Mouse (Mus musculus): ENCODE results near the gene Grin2b.

The Grin2b gene

GRCm38 (mm10) chr6:136108466-136108865 is 64.8 kb downstream of the Grin2b start:
- ATAC-seq (ENCODE audit: insufficient number of reproducible peaks, low FRiP score, low TSS enrichment), result no peak

GRCm38 (mm10) chr6:136105221-136105620 is 68.1 kb downstream of the Grin2b start:
- no peak for ATAC-seq (ENCODE audit: insufficient number of reproducible peaks, low FRiP score, low TSS enrichment)

GRCm38 (mm10) chr6:136100241-136100640 is 73.1 kb downstream of the Grin2b start:
- ATAC-seq (ENCODE audit: insufficient number of reproducible peaks, low FRiP score, low TSS enrichment), result no peak

DNA sequence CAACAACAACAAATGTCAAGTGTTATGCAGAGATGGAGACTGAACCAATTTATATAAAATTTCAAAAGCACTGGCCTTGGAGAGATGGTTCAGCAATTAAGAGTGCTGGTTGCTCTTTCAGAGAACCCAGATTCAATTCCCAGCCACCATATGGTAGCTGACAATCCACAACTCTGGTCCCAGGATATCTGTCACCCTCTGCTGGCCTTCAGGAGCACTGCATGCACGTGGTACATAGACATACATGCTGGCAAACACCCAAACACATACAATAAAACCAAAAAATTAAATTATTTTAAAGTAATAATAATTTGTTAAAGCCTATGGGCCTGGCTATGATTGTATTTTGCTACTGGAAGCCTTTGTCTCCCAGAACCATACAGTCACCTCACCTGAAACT is 77.0 kb downstream of the Grin2b start:
- ATAC-seq (ENCODE audit: insufficient number of reproducible peaks, low FRiP score, low TSS enrichment), result no peak

- no peak for ATAC-seq (ENCODE audit: insufficient number of reproducible peaks, low FRiP score, low TSS enrichment)
Observed at GRCm38 (mm10) chr6:136079991-136080734, 93.1 kb downstream of the Grin2b start.

GRCm38 (mm10) chr6:136072326-136073054 is 100.8 kb downstream of the Grin2b start:
- no peak for ATAC-seq (ENCODE audit: insufficient number of reproducible peaks, low FRiP score, low TSS enrichment)

GRCm38 (mm10) chr6:136070101-136070500 is 103.2 kb downstream of the Grin2b start:
- ATAC-seq (ENCODE audit: insufficient number of reproducible peaks, low FRiP score, low TSS enrichment), result no peak

DNA sequence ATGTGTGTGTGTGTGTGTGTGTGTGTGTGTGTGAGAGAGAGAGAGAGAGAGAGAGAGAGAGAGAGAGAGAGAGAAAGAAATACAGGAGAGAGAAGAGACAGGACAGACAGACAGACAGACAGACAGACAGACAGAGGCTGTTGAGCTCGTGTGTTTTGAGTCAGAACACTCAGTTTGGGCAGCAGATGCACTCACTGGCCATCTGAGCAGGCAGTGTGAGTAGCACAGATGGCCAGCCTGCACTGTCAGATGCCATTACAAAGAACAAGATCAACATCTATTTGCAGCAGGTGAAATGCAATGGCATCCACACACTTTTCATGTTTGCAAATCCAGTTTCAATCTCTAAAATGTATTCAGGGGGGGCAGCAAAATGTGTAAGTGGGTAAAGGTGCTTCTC is 120.0 kb downstream of the Grin2b start:
- ATAC-seq (ENCODE audit: insufficient number of reproducible peaks, low FRiP score, low TSS enrichment), result no peak

GRCm38 (mm10) chr6:136050346-136050745 is 123.0 kb downstream of the Grin2b start:
- ATAC-seq (ENCODE audit: insufficient number of reproducible peaks, low FRiP score, low TSS enrichment), result no peak

- no peak for ATAC-seq (ENCODE audit: insufficient number of reproducible peaks, low FRiP score, low TSS enrichment)
Observed at GRCm38 (mm10) chr6:136048084-136048483, 125.2 kb downstream of the Grin2b start.

DNA sequence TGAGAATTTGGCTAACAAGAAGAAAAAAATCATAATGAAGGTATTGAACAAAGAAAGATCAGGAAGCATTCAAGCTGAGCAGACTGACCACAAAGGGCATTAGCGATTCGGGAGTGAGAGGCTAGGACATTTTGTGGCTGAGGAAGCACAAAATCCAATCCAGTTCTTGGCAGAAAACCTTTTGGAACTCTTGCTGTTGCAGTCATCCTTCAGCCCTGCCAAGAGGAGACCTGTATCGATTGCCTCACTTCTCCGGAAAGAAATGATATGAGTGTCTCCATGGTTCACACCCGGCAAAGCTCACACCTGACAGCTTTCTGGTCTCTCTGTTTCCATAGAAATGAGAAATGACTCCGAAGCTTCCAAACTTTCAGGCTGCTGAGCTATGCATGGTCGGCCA is 127.2 kb downstream of the Grin2b start:
- no peak for ATAC-seq (ENCODE audit: insufficient number of reproducible peaks, low FRiP score, low TSS enrichment)

DNA sequence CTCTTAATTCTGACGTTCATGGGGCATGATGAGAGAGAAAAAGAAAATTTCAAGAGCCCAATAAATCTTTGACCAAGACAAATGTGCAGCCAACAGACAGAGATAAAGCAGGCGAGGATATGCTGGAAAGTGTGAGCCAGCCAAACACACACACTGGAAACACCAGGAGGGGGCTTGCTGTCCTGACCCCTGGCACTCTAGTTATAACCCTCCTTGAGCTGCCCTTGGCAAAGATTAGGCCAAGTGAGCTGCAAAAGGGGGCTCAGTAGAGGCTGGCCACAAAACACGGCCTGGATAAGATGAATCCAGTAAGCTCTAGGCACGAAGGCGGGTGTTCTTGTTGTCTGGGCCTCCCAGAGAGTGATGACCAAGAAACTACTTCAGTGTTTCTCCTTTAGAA is 128.8 kb downstream of the Grin2b start:
- no peak for ATAC-seq (ENCODE audit: insufficient number of reproducible peaks, low FRiP score, low TSS enrichment)

GRCm38 (mm10) chr6:136042375-136042774 is 130.9 kb downstream of the Grin2b start:
- no peak for ATAC-seq (ENCODE audit: insufficient number of reproducible peaks, low FRiP score, low TSS enrichment)

DNA sequence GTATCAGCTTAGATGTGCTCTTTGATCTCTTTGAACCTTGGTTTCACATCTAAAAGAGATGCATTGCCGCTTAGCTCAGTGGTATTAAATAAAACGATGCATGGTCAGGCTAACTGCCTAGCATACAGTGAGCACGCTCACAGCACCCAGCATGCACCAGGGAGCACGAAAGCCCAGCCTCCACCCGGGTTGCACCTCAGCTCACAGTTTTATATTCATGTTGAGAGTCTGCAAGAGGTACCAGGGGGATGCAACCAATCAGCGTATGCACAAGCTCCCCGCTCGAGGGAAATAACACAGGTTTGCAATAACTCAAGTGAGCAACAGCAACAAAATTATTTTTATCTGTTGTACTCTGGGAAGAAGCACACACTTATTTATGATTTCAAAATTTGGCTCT is 131.5 kb downstream of the Grin2b start:
- ATAC-seq (ENCODE audit: insufficient number of reproducible peaks, low FRiP score, low TSS enrichment), result no peak

DNA sequence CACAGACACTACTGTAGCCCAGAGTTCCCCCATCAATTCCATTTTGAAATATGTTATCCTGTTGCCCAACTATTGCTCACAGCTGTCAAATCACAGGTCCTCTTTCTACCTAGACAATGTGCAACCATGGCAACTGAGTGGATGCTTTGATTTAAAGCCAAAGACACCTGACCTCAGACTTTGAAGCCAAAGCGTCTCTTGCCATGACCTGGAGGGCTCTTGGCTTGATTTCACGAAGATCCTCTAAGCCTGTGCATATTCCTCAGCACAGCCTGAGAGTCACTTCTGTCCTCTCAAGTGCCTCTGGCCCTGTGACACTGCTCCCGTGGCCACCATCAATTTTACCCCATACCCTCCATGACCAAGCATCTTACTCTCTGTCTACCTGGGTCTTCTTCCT is 132.4 kb downstream of the Grin2b start:
- ATAC-seq (ENCODE audit: insufficient number of reproducible peaks, low FRiP score, low TSS enrichment), result no peak

GRCm38 (mm10) chr6:136029235-136029939 is 143.9 kb downstream of the Grin2b start:
- no peak for ATAC-seq (ENCODE audit: insufficient number of reproducible peaks, low FRiP score, low TSS enrichment)

DNA sequence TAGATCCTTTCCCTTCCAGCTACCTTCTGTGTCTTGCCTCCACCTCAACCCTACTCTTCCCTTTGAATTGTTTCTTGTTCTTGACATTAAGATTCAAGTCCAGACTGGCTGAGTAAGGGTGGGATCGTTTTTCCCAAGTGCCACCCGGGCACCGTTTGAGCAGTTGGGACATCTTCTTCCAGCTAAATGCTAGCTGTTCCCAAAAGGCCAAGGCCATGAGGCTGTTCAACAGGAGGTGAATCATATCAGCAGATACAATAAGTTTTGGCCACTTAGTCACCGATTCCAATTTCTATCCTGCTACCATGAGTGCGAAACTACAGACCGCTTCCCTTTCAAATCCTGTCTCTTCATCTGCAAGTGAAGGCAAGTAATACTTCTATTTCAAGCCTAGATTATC is 146.4 kb downstream of the Grin2b start:
- ATAC-seq (ENCODE audit: insufficient number of reproducible peaks, low FRiP score, low TSS enrichment), result no peak

DNA sequence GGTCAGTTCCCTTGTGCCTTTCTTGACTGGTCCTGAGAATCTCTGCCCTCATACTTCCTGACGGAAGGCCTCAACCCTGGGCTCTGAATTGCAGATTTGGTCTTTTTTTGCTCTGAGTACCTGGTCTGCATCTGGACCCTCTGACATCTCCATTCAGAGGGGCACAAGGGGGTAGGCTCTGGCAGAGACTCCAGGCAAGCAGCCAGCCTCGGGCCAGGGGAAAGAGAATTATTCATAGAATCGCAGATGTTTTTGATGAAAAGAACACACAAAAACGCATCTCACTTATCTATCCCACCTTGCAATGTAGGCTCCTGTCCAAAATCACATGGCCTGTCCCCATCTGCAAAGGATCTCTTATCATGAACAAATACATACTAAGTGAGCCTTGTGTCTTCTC is 147.5 kb downstream of the Grin2b start:
- no peak for ATAC-seq (ENCODE audit: insufficient number of reproducible peaks, low FRiP score, low TSS enrichment)

- no peak for ATAC-seq (ENCODE audit: insufficient number of reproducible peaks, low FRiP score, low TSS enrichment)
Observed at GRCm38 (mm10) chr6:136020460-136020859, 152.9 kb downstream of the Grin2b start.

GRCm38 (mm10) chr6:136018962-136019361 is 154.3 kb downstream of the Grin2b start:
- ATAC-seq (ENCODE audit: insufficient number of reproducible peaks, low FRiP score, low TSS enrichment), result no peak
